Mouse (Mus musculus): ENCODE data around the gene Prmt8.

DNA sequence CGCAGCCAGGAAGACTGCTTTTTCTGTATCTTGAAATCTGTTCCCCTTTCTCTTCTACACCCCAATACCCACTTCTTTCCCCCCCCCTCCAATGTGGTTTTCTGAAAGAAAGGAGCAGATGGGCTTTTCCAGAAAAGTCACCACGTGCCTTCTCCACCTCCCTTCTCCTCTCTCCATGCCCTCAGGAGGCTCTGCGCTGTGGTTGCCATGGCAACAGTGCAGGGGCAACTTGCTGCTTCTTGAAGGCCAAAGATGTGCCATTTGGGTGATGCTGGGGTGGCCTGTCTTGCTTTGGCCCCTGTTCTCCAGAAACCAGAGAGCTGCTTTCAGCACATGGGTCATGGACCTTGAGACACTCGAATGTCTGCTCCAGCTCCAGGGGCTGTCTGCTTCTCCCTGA, 100.0 kb downstream of the Prmt8 start:
- TF ChIP-seq CTCF (IDR thresholded peaks at IDR 0.05; ENCODE audit: low read depth, low read length) (no peak), EP300 (IDR thresholded peaks at IDR 0.05; ENCODE audit: insufficient read depth, low read depth, low read length) (no peak), POLR2A (IDR thresholded peaks at IDR 0.05; ENCODE audit: insufficient read depth, low read length) (no peak)

Measured in ES-Bruce4 (cell line).